Mouse (Mus musculus) liver, adult 2 months (tissue): Measurements from ENCODE around the gene Olfr1231. TPM values are rescaled to one million over a fixed set of nuclear protein-coding genes. Genes with fewer than 3 reads are reported as not detected.

ENCODE experiments used
- DNase-seq: peaks from one replicate; pipeline ENCODE4 v3.0.0-alpha.2; 2011; ENCODE audit warnings: low read depth, low spot score; ENCODE audit errors: extremely low read depth
- H3K27ac ChIP-seq: fragments of 200-500 bp; replicated peaks from 2 replicates; pipeline ENCODE4 v1.5.1; 2012; ENCODE audit warnings: low read depth, mild to moderate bottlenecking, control low read depth, inconsistent platforms, low read length; ENCODE audit not compliant: insufficient read depth
- H3K27me3 ChIP-seq: fragments of 200-500 bp; 2 replicates; pipeline ENCODE4 v1.6.1; 2012; ENCODE audit warnings: mild to moderate bottlenecking, moderate library complexity, low read length, inconsistent platforms; ENCODE audit not compliant: control insufficient read depth, insufficient read depth
- H3K36me3 ChIP-seq: fragments of 200-500 bp; 2 replicates; pipeline ENCODE4 v1.6.1; 2012; ENCODE audit warnings: low read length, inconsistent platforms; ENCODE audit not compliant: control insufficient read depth, insufficient read depth
- H3K4me1 ChIP-seq: fragments of 200-500 bp; 2 replicates; pipeline ENCODE4 v1.6.1; 2011; ENCODE audit warnings: low read length; ENCODE audit not compliant: control insufficient read depth, insufficient read depth
- H3K4me3 ChIP-seq: fragments of 200-500 bp; 2 replicates; pipeline ENCODE4 v1.5.1; 2011; ENCODE audit warnings: low read depth, mild to moderate bottlenecking, control low read depth, low read length, moderate library complexity; ENCODE audit not compliant: insufficient read depth
- H3K79me2 ChIP-seq: fragments of 200-500 bp; 2 replicates; pipeline ENCODE4 v1.6.1; 2012; ENCODE audit warnings: inconsistent platforms, mild to moderate bottlenecking, low read length, moderate library complexity; ENCODE audit not compliant: control insufficient read depth, insufficient read depth
- H3K9ac ChIP-seq: fragments of 200-500 bp; 2 replicates; pipeline ENCODE4 v1.6.1; 2012; ENCODE audit warnings: low read depth, mild to moderate bottlenecking, control low read depth, inconsistent platforms, low read length
- CTCF ChIP-seq: fragments of 200-500 bp; IDR thresholded peaks from 2 replicates; pipeline ENCODE4 v1.5.1; 2011; ENCODE audit warnings: low read depth, low read length, control low read depth
- POLR2A ChIP-seq: fragments of 200-500 bp; IDR thresholded peaks from 2 replicates; pipeline ENCODE4 v1.6.1; 2011; ENCODE audit warnings: low read length, control low read depth; ENCODE audit not compliant: insufficient read depth; ENCODE audit errors: extremely low read depth
- WGBS: fragments of 180-500 bp; shearing (Covaris S2); methylation state at CpG from one replicate; pipeline ENCODE4 v1.1.7; 2018; 5-methylcytosine and 5-hydroxymethylcytosine counted together
- polyA plus RNA-seq: library from polyadenylated mRNA; depleted of rRNA; stranded (reverse); fragments of >200 nt; gene quantifications from 2 replicates; pipeline ENCODE4 v1.2.3, GENCODE M21; 2012; rRNA removed
- total RNA-seq: library from RNA; depleted of rRNA; stranded (reverse); fragments of >200 nt; gene quantifications from 2 replicates; pipeline ENCODE4 v1.2.3, GENCODE M21; 2014; rRNA removed

Gene Olfr1231
- not detected in 2 replicates for total RNA-seq
- polyA plus RNA-seq = not detected in 2 replicates

- H3K4me3 ChIP-seq = no peak within 1 kb of the TSS
- H3K27me3 ChIP-seq = no peaks in the 10 kb centered on the region
- DNase-seq = no peak
- 71% methylated on average over 2 of the region's 2 CpGs for WGBS
- no peak for TF ChIP-seq POLR2A
- TF ChIP-seq CTCF = no peak
- no peaks in the 10 kb centered on the region for H3K79me2 ChIP-seq
- H3K36me3 ChIP-seq = no peaks in the 10 kb centered on the region
- H3K9ac ChIP-seq = no peak within 1 kb of the TSS
- H3K4me1 ChIP-seq = no peaks in the 10 kb centered on the region
- no peak within 1 kb of the TSS for H3K27ac ChIP-seq
Observed at GRCm38 (mm10) chr2:89306974-89307373, at the start of gene Olfr1231. Olfr1231 (minus strand) TSS chr2:89307074.

- H3K36me3 ChIP-seq = no peaks in the 10 kb centered on the region
- no peaks in the 10 kb centered on the region for H3K27me3 ChIP-seq
- no peaks in the 10 kb centered on the region for H3K4me1 ChIP-seq
- H3K4me3 ChIP-seq = no peak within 1 kb of the TSS
- no peak for TF ChIP-seq CTCF
- no peak for TF ChIP-seq POLR2A
- H3K79me2 ChIP-seq = no peaks in the 10 kb centered on the region
- DNase-seq = no peak
- H3K27ac ChIP-seq = no peak within 1 kb of the TSS
- H3K9ac ChIP-seq = no peak within 1 kb of the TSS
Observed at GRCm38 (mm10) chr2:89342298-89342697, 35.4 kb upstream of the Olfr1231 start, which contains the start of gene Olfr1233. Olfr1233 (minus strand) TSS chr2:89342398.

- H3K36me3 ChIP-seq = no peaks in the 10 kb centered on the region
- no peak within 1 kb of the TSS for H3K9ac ChIP-seq
- H3K27ac ChIP-seq = no peak within 1 kb of the TSS
- H3K79me2 ChIP-seq = no peaks in the 10 kb centered on the region
- TF ChIP-seq CTCF = no peak
- no peak for TF ChIP-seq POLR2A
- no peak for DNase-seq
- H3K4me3 ChIP-seq = no peak within 1 kb of the TSS
- no peaks in the 10 kb centered on the region for H3K4me1 ChIP-seq
- no peaks in the 10 kb centered on the region for H3K27me3 ChIP-seq
Observed at GRCm38 (mm10) chr2:89329575-89329974, 22.7 kb upstream of the Olfr1231 start, which contains the start of gene Olfr1232. Olfr1232 (minus strand) TSS chr2:89329675.

DNA sequence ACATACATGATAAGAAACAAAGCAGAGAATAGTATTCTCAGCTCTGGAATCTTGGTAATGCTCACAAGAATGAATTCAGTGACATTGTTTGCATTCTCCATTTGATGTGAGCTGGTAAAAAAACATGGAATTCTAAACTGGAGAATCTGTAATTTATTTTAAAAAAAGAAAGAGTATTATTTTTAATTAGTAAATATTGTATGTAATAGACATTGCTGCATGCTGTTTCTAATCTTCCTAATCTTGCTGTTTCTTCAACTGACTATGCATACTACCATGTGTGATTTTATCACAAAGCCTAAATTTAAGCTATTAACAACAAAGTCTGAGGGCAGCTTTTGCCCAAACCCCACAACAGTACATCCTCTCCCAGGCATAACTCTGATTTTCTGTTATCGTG, 9.7 kb downstream of the Olfr1231 start, which contains the start of gene Olfr1230:
Gene Olfr1230 (minus strand): TSS at position 101 of the 400 bp plus-strand sequence.
- 79% methylated on average over 1 of the region's 1 CpGs for WGBS
- Histone ChIP-seq H3K27me3 (no peaks in the 10 kb centered on the region), H3K27ac (no peak within 1 kb of the TSS), H3K4me3 (no peak within 1 kb of the TSS), H3K9ac (no peak within 1 kb of the TSS), H3K79me2 (no peaks in the 10 kb centered on the region), H3K36me3 (no peaks in the 10 kb centered on the region), H3K4me1 (no peaks in the 10 kb centered on the region)
- TF ChIP-seq CTCF (no peak), POLR2A (no peak)
- no peak for DNase-seq

DNA sequence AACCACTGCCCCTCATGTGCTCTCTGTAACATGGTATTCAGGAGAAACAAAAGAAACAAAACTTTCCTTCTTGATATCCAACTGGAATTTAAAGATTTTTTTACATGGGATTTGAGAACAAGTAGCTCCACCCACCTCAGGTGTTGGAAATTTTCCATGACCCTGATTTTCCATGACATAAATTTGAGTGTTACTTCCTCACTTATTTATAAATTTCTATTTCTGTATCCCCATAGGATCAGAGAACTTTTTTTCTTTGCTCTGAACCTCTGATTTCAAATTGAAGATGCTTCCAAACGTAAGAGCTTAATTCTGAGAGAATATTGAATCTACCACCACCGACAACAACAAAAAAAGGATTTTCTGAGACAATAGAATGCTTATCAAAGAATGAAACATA, 19.0 kb downstream of the Olfr1231 start, which contains the start of gene Olfr1229:
Gene Olfr1229 (minus strand): TSS at position 101 of the 400 bp plus-strand sequence.
- DNase-seq = no peak
- no peaks in the 10 kb centered on the region for H3K36me3 ChIP-seq
- H3K79me2 ChIP-seq = no peaks in the 10 kb centered on the region
- no peak within 1 kb of the TSS for H3K4me3 ChIP-seq
- H3K27ac ChIP-seq = no peak within 1 kb of the TSS
- no peak within 1 kb of the TSS for H3K9ac ChIP-seq
- WGBS = 69% methylated on average over 2 of the region's 2 CpGs
- no peaks in the 10 kb centered on the region for H3K27me3 ChIP-seq
- H3K4me1 ChIP-seq = no peaks in the 10 kb centered on the region
- no peak for TF ChIP-seq CTCF
- no peak for TF ChIP-seq POLR2A

- H3K9ac ChIP-seq = no peak within 1 kb of the TSS
- H3K36me3 ChIP-seq = no peaks in the 10 kb centered on the region
- H3K27me3 ChIP-seq = no peaks in the 10 kb centered on the region
- H3K4me1 ChIP-seq = no peaks in the 10 kb centered on the region
- DNase-seq = no peak
- H3K27ac ChIP-seq = no peak within 1 kb of the TSS
- no peaks in the 10 kb centered on the region for H3K79me2 ChIP-seq
- TF ChIP-seq CTCF (no peak), POLR2A (no peak)
- no peak within 1 kb of the TSS for H3K4me3 ChIP-seq
Observed at GRCm38 (mm10) chr2:89253962-89254361, 52.9 kb downstream of the Olfr1231 start, which contains the start of gene Olfr1228. Olfr1228 (minus strand) TSS chr2:89254062.

Other genes starting within 250 kb of the Olfr1231 start
- gene Olfr1218, start 245.9 kb downstream of the Olfr1231 start, total RNA-seq = not detected in 2 replicates
- gene Olfr1218, start 245.9 kb downstream of the Olfr1231 start, polyA plus RNA-seq = not detected in 2 replicates
- gene Olfr1219, start 223.6 kb downstream of the Olfr1231 start, total RNA-seq = not detected in 2 replicates
- gene Olfr1219, start 223.6 kb downstream of the Olfr1231 start, polyA plus RNA-seq = not detected in 2 replicates
- gene Olfr1220, start 200.2 kb downstream of the Olfr1231 start, total RNA-seq = not detected in 2 replicates
- not detected in 2 replicates for gene Olfr1220, start 200.2 kb downstream of the Olfr1231 start, polyA plus RNA-seq
- gene Olfr1221, start 189.8 kb downstream of the Olfr1231 start, total RNA-seq = not detected in 2 replicates
- not detected in 2 replicates for gene Olfr1221, start 189.8 kb downstream of the Olfr1231 start, polyA plus RNA-seq
- gene Olfr1222, start 174.0 kb downstream of the Olfr1231 start, total RNA-seq = not detected in 2 replicates
- not detected in 2 replicates for gene Olfr1222, start 174.0 kb downstream of the Olfr1231 start, polyA plus RNA-seq
- not detected in 2 replicates for gene Olfr1223, start 155.5 kb downstream of the Olfr1231 start, total RNA-seq
- gene Olfr1223, start 155.5 kb downstream of the Olfr1231 start, polyA plus RNA-seq = not detected in 2 replicates
- gene Olfr1224-ps1, start 143.0 kb downstream of the Olfr1231 start, total RNA-seq = not detected in 2 replicates
- gene Olfr1224-ps1, start 143.0 kb downstream of the Olfr1231 start, polyA plus RNA-seq = not detected in 2 replicates
- gene Olfr1225, start 132.4 kb downstream of the Olfr1231 start, total RNA-seq = not detected in 2 replicates
- gene Olfr1225, start 132.4 kb downstream of the Olfr1231 start, polyA plus RNA-seq = not detected in 2 replicates
- not detected in 2 replicates for gene Olfr1226, start 107.0 kb downstream of the Olfr1231 start, total RNA-seq
- gene Olfr1226, start 107.0 kb downstream of the Olfr1231 start, polyA plus RNA-seq = not detected in 2 replicates
- not detected in 2 replicates for gene Olfr1228, start 53.0 kb downstream of the Olfr1231 start, total RNA-seq
- not detected in 2 replicates for gene Olfr1228, start 53.0 kb downstream of the Olfr1231 start, polyA plus RNA-seq
- not detected in 2 replicates for gene Olfr1229, start 19.1 kb downstream of the Olfr1231 start, total RNA-seq
- not detected in 2 replicates for gene Olfr1229, start 19.1 kb downstream of the Olfr1231 start, polyA plus RNA-seq
- gene Olfr1230, start 9.8 kb downstream of the Olfr1231 start, total RNA-seq = not detected in 2 replicates
- not detected in 2 replicates for gene Olfr1230, start 9.8 kb downstream of the Olfr1231 start, polyA plus RNA-seq
- gene Olfr1232, start 22.6 kb upstream of the Olfr1231 start, total RNA-seq = not detected in 2 replicates
- not detected in 2 replicates for gene Olfr1232, start 22.6 kb upstream of the Olfr1231 start, polyA plus RNA-seq
- not detected in 2 replicates for gene Olfr1233, start 35.3 kb upstream of the Olfr1231 start, total RNA-seq
- not detected in 2 replicates for gene Olfr1233, start 35.3 kb upstream of the Olfr1231 start, polyA plus RNA-seq
- gene Olfr1234, start 57.8 kb upstream of the Olfr1231 start, total RNA-seq = not detected in 2 replicates
- not detected in 2 replicates for gene Olfr1234, start 57.8 kb upstream of the Olfr1231 start, polyA plus RNA-seq
- gene Olfr1238, start 102.6 kb upstream of the Olfr1231 start, total RNA-seq = not detected in 2 replicates
- not detected in 2 replicates for gene Olfr1238, start 102.6 kb upstream of the Olfr1231 start, polyA plus RNA-seq
- not detected in 2 replicates for gene Olfr1239, start 113.3 kb upstream of the Olfr1231 start, total RNA-seq
- not detected in 2 replicates for gene Olfr1239, start 113.3 kb upstream of the Olfr1231 start, polyA plus RNA-seq
- not detected in 2 replicates for gene Olfr1240, start 135.9 kb upstream of the Olfr1231 start, total RNA-seq
- not detected in 2 replicates for gene Olfr1240, start 135.9 kb upstream of the Olfr1231 start, polyA plus RNA-seq
- not detected in 2 replicates for gene Olfr1241, start 180.1 kb upstream of the Olfr1231 start, total RNA-seq
- not detected in 2 replicates for gene Olfr1241, start 180.1 kb upstream of the Olfr1231 start, polyA plus RNA-seq
- not detected in 2 replicates for gene Olfr1242, start 191.3 kb upstream of the Olfr1231 start, total RNA-seq
- not detected in 2 replicates for gene Olfr1242, start 191.3 kb upstream of the Olfr1231 start, polyA plus RNA-seq
- not detected in 2 replicates for gene Olfr1243, start 224.4 kb upstream of the Olfr1231 start, total RNA-seq
- not detected in 2 replicates for gene Olfr1243, start 224.4 kb upstream of the Olfr1231 start, polyA plus RNA-seq